Mouse (Mus musculus): ENCODE measurements around the gene Tmem150b.

GRCm38 (mm10) chr7:4739544-4740275, 14.7 kb upstream of the Tmem150b start, which contains the start of gene Kmt5c:
- TF ChIP-seq POLR2A (IDR thresholded peaks at IDR 0.05; ENCODE audit: borderline replicate concordance, control insufficient read depth, low read depth, low read length), result peak; percentile 97
- TF ChIP-seq CTCF (IDR thresholded peaks at IDR 0.05; ENCODE audit: control insufficient read depth, insufficient read depth, low read length), result no peak; the same call in 1 of the 2 replicates

Data from bone marrow, adult 2 months (tissue).